Mouse (Mus musculus) brain, embryonic 14.5 days (tissue): ENCODE data around the gene Add1. TPM values are rescaled to one million over a fixed set of nuclear protein-coding genes. Genes with fewer than 3 reads are reported as not detected.

Experiments
- DNase-seq: peaks from one replicate; pipeline ENCODE4 v3.0.0-alpha.2; 2011; ENCODE audit warnings: low read depth
- CTCF ChIP-seq: fragments of 200-500 bp; IDR thresholded peaks from 2 replicates; pipeline ENCODE4 v1.5.1; 2012; ENCODE audit warnings: inconsistent platforms, mild to moderate bottlenecking, moderate library complexity, borderline replicate concordance; ENCODE audit not compliant: insufficient read depth, insufficient read length; ENCODE audit errors: extremely low read depth
- POLR2A ChIP-seq: fragments of 200-500 bp; IDR thresholded peaks from 2 replicates; pipeline ENCODE4 v1.6.1; 2012; ENCODE audit warnings: mild to moderate bottlenecking, inconsistent platforms, borderline replicate concordance; ENCODE audit not compliant: poor library complexity, insufficient read depth, insufficient read length, severe bottlenecking; ENCODE audit errors: extremely low read depth
- polyA plus RNA-seq: library from polyadenylated mRNA; depleted of rRNA; stranded (reverse); fragments of >200 nt; gene quantifications from 2 replicates; pipeline ENCODE4 v1.2.3, GENCODE M21; 2012

The Add1 gene
- polyA plus RNA-seq, 1 experiment = 287 TPM

- no peak for DNase-seq
- TF ChIP-seq POLR2A = no peak
- no peak for TF ChIP-seq CTCF
Measured at GRCm38 (mm10) chr5:34634746-34635400, 61.4 kb downstream of the Add1 start.

GRCm38 (mm10) chr5:34635665-34636192, 62.3 kb downstream of the Add1 start:
- no peak for DNase-seq
- TF ChIP-seq CTCF = no peak
- TF ChIP-seq POLR2A = no peak

- DNase-seq = peak; percentile 93
Measured at GRCm38 (mm10) chr5:34636481-34637287, 63.2 kb downstream of the Add1 start, which contains the start of gene Mfsd10. TSS of gene Mfsd10 (minus strand) at chr5:34637212.

GRCm38 (mm10) chr5:34637591-34638156, 64.2 kb downstream of the Add1 start:
- no peak for TF ChIP-seq POLR2A
- DNase-seq = no peak

More at GRCm38 (mm10) chr5:34636481-34637287, 63.2 kb downstream of the Add1 start, which contains the start of gene Mfsd10:
- TF ChIP-seq POLR2A = peak; percentile 42; the same call in 1 of the 2 replicates
- peak; percentile 23; the same call in 1 of the 2 replicates for TF ChIP-seq CTCF

GRCm38 (mm10) chr5:34641991-34642390, 68.5 kb downstream of the Add1 start:
- TF ChIP-seq CTCF (no peak), POLR2A (no peak)
- DNase-seq = no peak

- TF ChIP-seq POLR2A = no peak
- TF ChIP-seq CTCF = peak; percentile 62; the same call in 1 of the 2 replicates
- peak; percentile 77 for DNase-seq
Measured at GRCm38 (mm10) chr5:34642932-34643331, 69.5 kb downstream of the Add1 start.

- peak; percentile 77 for DNase-seq
- TF ChIP-seq POLR2A (no peak), CTCF (peak; percentile 71; the same call in 1 of the 2 replicates)
Measured at GRCm38 (mm10) chr5:34647581-34647980, 74.1 kb downstream of the Add1 start.

- DNase-seq = no peak
- no peak for TF ChIP-seq POLR2A
- TF ChIP-seq CTCF = no peak
Measured at GRCm38 (mm10) chr5:34652961-34653360, 79.5 kb downstream of the Add1 start.

GRCm38 (mm10) chr5:34654881-34655280, 81.4 kb downstream of the Add1 start:
- TF ChIP-seq POLR2A (no peak), CTCF (no peak)
- no peak for DNase-seq

GRCm38 (mm10) chr5:34657556-34657955, 84.1 kb downstream of the Add1 start:
- no peak for DNase-seq
- TF ChIP-seq POLR2A (no peak), CTCF (no peak)
